Mouse (Mus musculus) adrenal gland (tissue): ENCODE measurements around the gene Fam155a.

Source experiments
- intact Hi-C: fragments of 180-260 bp; cut with DNase I; formaldehyde crosslinking; loops from one replicate; pipeline ENCODE4 v1.15.1; 2025
- microRNA-seq, 2 experiments: library from miRNA; unstranded; fragments of <30 nt; microRNA quantifications; one replicate each; pipeline ENCODE4; 2019

The Fam155a gene

DNA sequence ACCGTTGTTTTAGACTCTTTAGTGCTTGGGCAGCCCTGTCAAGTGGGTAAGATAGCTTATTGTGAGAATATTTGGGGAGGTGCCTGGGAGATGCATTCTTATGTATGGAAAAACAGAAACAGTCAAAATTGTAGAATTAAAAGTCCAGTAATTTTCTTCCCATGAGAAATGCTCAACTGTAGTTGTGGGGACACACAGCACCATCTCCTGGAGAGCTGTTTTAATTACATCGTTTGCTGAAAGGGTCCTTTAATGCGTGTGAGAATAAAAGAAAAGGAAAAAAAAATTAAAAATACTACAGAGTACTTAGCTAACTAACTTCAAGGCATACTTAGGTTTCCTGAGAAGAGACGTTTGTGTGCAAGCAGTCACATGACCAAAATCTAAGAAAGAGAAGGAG, 582.3 kb downstream of the Fam155a start:
- intact Hi-C loops: no loop called here

DNA sequence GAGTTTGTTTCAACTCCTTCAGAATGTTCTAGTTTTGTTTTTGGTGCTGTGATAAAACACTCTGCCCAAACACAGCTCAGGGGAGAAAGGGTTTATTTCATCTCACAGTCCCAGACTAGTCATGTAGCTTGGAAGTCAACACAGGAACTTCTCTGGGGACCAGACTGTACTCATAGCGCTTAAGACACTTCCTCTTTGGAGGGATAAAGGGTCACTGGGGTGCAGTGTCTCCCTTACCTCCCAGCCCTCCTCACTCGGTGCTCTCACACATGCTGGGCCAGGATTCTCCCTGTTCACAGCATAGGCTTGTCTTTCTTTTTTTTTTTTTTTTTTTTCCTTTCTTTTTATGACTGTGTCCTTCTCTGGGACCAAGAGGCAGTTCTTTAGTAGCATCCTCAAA, 585.8 kb downstream of the Fam155a start:
- intact Hi-C loops: no loop called here

DNA sequence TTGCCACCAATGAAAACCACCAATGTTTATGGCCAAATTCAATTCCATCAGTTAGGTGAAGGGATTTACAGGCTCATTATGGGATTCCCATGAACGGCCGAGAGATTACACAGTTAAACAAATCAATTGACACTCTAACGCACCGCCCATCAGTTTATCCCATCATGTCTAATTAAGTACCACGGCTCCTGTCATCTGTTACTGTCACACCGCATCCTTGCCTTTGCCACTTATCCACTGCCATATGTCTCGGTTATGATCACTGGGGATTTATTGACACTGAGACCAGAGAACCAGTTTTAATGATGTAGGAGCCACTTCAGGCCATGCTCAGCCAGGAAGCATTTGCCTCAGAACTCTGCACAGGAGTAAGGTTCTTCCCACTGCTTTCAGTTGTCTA, 588.5 kb downstream of the Fam155a start:
- intact Hi-C loops: no loop called here

DNA sequence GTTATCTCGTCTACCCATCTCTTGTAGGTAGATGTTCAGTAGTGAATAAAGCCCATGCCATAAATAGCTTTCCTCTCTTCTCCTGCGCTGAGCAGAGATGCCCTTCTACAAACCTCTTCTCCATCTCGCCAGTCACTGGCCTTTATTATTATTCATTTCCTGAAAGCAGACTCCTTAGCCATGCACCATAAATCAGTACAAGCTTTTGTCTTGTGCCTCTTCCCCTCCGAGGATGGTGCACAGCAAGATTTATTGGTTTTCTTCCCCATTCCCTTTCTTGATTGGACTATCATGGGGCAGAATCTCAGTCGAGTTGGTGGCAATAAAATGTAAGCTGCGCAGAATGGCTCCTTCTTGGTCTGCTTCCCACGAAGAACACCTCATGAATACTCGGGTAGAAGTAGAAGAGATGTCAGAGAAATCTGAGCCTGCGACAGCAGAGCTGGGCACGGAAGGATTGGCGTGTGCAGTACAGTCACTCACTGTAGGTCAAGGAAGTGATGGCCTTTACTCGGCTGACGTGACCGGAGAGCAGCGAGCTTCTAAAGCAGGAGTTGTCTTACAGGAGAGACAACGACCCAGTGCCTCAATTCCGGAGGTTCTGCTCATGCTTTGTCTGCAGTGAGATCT, 590.2 kb downstream of the Fam155a start:
- intact Hi-C loops: no loop called here

DNA sequence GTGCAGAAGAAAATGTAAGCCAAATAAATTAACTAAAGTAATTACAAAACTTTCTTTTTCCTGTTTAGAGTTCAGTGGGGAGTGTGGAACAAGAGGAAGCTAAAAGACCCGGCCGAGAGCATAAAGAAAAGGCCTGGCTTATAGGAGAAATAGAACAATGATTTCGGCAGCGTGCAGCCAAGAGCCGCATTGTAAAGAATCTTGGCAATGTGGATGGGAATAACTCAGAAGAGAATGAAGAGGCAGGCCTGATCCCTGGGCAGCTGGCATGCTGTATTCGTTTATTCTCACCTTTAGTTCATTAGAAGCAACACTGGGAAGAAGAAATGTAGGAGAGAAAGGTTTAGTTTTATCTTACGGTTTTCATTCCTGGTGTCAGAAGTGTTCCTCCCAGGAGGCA, 594.0 kb downstream of the Fam155a start:
- intact Hi-C loops: loop anchor here (5.0 kb wide), 2 partner anchors 180 to 515 kb away; partner anchors contain the start of gene Efnb2

DNA sequence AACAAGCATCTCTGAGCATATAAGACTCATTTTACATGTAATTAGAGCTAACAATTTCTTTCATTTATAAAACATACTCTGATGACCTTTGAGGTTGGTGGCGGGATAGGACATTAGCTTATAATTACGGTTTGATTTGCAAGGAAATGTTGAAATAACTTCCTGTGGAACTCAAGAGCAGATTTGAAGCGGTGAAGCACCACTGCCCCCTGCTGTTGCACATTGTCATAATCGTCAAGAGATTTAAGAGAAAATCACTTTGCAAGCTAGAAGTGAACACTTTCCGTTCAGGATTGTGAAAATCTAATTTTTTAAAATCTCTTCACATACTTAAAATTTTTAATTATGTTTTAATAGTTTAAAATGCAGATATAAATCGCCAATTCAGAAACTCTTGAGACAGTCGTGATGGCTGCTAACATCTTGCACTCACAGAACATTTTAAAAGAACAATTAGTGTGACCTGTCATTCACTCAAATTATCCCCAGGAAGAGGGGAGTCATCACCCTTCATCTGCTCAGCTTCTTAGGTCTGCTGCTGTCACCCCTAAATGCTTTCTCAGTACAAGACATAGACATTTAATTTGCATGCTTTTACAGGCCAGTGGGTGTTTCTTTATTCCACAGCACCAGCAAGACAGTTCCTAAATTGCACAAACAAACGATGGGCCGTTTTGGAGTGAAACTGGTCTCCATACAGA, 595.9 kb downstream of the Fam155a start:
- intact Hi-C loops: loop anchor here (5.0 kb wide), 3 partner anchors 93 to 513 kb away; partner anchors contain the start of gene Efnb2

DNA sequence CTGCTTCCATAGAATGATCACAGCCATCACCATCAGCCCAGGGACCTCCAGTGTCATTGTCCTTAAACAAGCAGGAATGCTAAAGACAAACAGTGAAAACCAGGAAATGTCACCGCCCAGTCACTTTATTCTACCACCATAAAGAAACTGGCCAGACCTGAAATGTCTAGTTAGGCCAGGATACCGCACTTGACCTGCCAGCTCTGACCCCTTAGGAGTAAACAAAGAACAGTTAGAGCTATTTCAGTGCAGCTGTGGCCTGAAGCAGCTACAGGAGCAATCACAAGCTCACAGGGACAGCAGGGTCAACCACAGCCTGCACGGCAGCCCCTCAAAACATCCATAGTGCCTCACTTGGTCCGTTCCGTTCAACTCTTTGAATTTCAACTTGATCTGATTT, 599.1 kb downstream of the Fam155a start:
- intact Hi-C loops: loop anchor here (5.0 kb wide), 1 partner anchor 90 kb away; no protein-coding TSS in a partner anchor

DNA sequence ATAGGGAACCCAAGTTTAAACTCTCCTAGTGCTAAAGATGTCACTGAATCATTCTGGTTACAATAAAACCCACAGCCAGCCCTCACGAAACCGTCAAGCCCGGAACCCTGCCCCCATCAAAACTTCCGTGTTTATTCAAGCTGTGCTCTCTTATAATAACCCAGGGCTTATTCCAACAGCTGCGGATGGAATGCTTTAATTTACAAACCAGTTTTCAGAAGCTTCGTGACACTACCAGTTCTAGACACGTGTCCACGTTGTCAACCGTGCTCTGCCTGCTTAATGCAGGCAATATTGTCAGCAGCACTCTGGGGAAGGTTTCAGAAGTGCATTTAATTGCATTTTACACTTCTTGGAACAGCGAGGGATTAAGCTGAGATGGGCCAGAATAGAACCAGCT, 603.0 kb downstream of the Fam155a start:
- intact Hi-C loops: no loop called here

DNA sequence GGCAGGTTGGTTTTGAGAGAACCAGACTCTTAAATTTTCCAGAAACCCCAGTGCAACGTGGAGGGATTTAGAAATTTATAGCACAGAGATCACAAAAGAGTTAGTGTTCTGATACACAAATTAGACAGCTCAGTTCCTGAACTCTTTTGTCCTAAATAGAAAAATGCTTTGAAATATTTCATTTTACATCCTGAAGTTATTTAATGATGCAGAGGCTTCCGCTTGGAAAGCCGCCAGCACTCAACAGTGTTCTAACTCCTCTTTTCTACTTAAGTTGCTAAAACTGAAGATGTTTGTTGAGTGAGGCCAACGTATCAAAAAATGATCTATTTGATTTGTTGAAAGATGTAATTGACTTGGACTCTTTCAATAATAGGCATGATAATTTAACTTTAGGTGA, 609.4 kb downstream of the Fam155a start:
- intact Hi-C loops: no loop called here

DNA sequence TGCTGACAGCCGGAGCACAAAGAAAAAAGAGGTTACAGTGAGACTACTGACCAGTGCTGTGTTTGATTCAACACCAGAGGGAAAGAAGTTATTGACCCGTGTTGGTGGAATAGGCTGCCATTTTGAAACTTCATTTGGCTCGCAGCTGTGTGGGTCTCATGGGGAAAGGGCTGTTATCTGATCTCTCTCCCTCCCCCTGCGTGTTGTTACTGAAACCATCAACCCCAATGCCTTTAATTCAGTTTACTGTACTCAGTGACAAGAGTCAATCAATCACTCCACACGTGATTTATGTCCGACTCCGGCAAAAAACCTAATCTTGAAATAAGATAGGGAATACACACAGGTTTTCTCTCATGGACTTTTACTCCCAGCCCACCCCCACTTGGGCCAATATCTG, 611.6 kb downstream of the Fam155a start:
- intact Hi-C loops: no loop called here

DNA sequence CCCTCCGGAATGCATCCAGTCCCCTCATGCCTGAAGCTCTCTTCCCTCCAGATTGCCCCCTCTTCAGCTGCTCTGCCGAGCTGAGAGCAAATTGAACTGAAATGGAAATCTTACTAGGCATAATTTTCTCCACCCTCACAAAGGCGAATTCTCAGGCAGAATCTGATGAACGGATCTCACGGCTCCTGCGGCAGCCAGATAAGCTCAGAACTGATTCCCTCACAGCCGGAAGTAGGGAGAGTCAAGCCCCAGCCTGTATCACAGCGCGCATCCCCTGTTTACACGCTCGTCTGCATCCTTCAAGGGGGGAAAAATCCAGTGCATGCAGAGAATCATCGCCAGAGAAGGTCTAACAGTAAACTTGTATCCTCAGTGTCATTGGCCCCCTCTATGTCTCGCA, 612.3 kb downstream of the Fam155a start:
- intact Hi-C loops: no loop called here

DNA sequence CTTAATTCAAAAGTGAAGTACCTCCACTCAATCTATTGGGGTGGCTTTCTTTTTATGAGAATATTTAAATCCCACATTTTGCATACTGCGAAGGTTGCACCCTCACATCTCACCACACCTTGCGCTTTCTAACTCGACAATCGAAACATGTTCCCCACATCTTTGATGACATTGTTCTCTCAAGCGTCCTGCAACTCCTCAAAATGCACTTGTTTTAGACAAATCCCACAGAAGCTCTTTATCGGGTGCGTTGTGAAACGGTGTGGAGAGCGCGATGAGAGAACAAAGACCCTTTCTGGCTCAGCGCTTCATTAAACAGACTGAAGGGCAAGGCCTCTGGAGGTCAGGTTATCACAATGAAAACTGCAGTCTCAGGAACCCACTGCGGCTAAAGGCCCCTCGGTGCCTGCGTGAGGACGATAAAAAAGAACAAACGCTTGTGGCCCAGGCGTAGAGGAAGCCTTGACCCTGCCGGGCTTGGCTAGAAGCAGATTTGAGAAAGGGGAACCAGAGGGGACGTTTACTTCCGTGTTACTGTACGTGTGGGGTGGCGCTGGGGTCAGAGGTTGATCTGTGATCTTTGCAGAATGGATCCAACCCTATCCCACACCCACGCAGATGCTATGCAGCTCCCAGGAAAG, 613.7 kb downstream of the Fam155a start:
- intact Hi-C loops: no loop called here

Small RNAs within 50 kb of the gene (microRNA-seq; reads per million reads assigned to microRNA genes)
- gene Gm47312: 0 reads per million in 2 experiments
